Mouse (Mus musculus) lung, adult 18-20 months (tissue): ENCODE measurements around the gene Nnmt.

Source experiments
- DNase-seq, 2 experiments: peaks; one replicate each; pipeline ENCODE4 v3.0.0; 2022; ENCODE audit warnings: mixed read lengths in 2 of 2

Gene Nnmt

DNA sequence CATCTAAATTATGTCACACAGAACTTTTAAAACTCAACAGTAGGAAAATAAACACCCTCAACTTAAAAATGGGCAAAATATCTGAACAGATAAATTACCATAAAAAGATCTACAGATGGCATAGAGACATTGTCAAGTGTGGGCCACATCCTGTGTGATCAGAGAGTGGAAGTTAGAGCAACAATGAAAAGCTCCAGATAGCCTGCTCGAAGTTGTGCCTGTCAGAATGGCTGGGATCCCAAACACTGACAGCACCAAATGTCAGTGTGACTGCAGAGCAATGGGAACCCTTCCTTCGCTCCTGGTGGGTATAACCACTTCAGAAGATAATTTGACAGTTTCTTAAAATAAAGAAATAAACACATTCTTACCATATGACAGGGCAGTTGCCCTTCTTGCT, 55.9 kb downstream of the Nnmt start:
- DNase-seq: no peak

DNA sequence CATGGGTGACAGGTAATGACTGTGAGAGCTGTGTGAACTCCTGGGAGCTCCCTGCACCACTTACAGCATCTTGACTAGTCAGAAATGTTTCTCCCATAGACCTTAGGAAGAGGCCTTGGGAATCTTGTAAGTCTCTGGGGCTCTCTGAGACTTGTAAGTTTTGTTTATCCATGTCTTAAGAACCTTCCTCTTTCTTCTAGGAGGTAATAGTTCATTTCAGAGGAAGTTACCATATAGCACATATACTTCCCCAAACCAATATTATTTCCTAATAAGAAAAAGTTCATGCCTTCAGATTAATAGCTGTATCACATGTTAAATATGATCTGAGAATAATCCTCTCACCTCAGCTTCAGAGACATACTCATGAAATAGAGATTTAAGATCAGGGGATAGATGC, 57.7 kb downstream of the Nnmt start:
- DNase-seq: no peak
